Mouse (Mus musculus) liver, adult 2 months (tissue): ENCODE results near the gene Fsip1. TPM values are rescaled to one million over a fixed set of nuclear protein-coding genes. Genes with fewer than 3 reads are reported as not detected.
"Not testable (repeated sequence)": the region's sequence is repeated elsewhere in the genome, so short reads cannot be mapped to it uniquely, and the experiment has no call there.

Experiments used
- DNase-seq: peaks from one replicate; pipeline ENCODE4 v3.0.0-alpha.2; 2011; ENCODE audit warnings: low read depth, low spot score; ENCODE audit errors: extremely low read depth
- H3K27ac ChIP-seq: fragments of 200-500 bp; replicated peaks from 2 replicates; pipeline ENCODE4 v1.5.1; 2012; ENCODE audit warnings: low read depth, mild to moderate bottlenecking, control low read depth, inconsistent platforms, low read length; ENCODE audit not compliant: insufficient read depth
- H3K27me3 ChIP-seq: fragments of 200-500 bp; 2 replicates; pipeline ENCODE4 v1.6.1; 2012; ENCODE audit warnings: mild to moderate bottlenecking, moderate library complexity, low read length, inconsistent platforms; ENCODE audit not compliant: control insufficient read depth, insufficient read depth
- H3K36me3 ChIP-seq: fragments of 200-500 bp; 2 replicates; pipeline ENCODE4 v1.6.1; 2012; ENCODE audit warnings: low read length, inconsistent platforms; ENCODE audit not compliant: control insufficient read depth, insufficient read depth
- H3K4me1 ChIP-seq: fragments of 200-500 bp; 2 replicates; pipeline ENCODE4 v1.6.1; 2011; ENCODE audit warnings: low read length; ENCODE audit not compliant: control insufficient read depth, insufficient read depth
- H3K4me3 ChIP-seq: fragments of 200-500 bp; 2 replicates; pipeline ENCODE4 v1.5.1; 2011; ENCODE audit warnings: low read depth, mild to moderate bottlenecking, control low read depth, low read length, moderate library complexity; ENCODE audit not compliant: insufficient read depth
- H3K79me2 ChIP-seq: fragments of 200-500 bp; 2 replicates; pipeline ENCODE4 v1.6.1; 2012; ENCODE audit warnings: inconsistent platforms, mild to moderate bottlenecking, low read length, moderate library complexity; ENCODE audit not compliant: control insufficient read depth, insufficient read depth
- H3K9ac ChIP-seq: fragments of 200-500 bp; 2 replicates; pipeline ENCODE4 v1.6.1; 2012; ENCODE audit warnings: low read depth, mild to moderate bottlenecking, control low read depth, inconsistent platforms, low read length
- CTCF ChIP-seq: fragments of 200-500 bp; IDR thresholded peaks from 2 replicates; pipeline ENCODE4 v1.5.1; 2011; ENCODE audit warnings: low read depth, low read length, control low read depth
- POLR2A ChIP-seq: fragments of 200-500 bp; IDR thresholded peaks from 2 replicates; pipeline ENCODE4 v1.6.1; 2011; ENCODE audit warnings: low read length, control low read depth; ENCODE audit not compliant: insufficient read depth; ENCODE audit errors: extremely low read depth
- WGBS: fragments of 180-500 bp; shearing (Covaris S2); methylation state at CpG from one replicate; pipeline ENCODE4 v1.1.7; 2018; 5-methylcytosine and 5-hydroxymethylcytosine counted together
- polyA plus RNA-seq: library from polyadenylated mRNA; depleted of rRNA; stranded (reverse); fragments of >200 nt; gene quantifications from 2 replicates; pipeline ENCODE4 v1.2.3, GENCODE M21; 2012
- total RNA-seq: library from RNA; depleted of rRNA; stranded (reverse); fragments of >200 nt; gene quantifications from 2 replicates; pipeline ENCODE4 v1.2.3, GENCODE M21; 2014

Fsip1 gene
- total and polyA plus RNA-seq, 2 experiments = 0.05 to 0.09 TPM

DNA sequence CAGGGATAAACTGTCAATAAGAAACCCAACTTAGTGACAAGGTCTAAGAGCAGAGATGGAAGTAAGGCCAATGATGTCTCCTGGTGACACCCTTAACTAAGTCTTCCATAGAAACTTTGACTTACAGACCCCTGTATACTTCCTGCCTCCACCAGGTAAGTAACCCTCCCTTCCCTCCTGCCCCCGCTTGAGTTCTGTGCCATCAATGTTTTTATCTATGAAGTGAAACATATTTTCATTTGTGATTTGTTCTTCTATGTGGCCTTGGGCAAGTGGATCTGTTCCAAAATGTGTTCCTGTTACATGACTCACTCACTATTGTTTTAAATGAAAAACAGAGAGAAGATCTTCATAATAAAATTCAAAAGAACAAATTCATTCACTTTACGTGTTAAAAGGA lies 43.2 kb upstream of the Fsip1 start:
- Histone ChIP-seq H3K4me3 (no peak overlapping the region), H3K9ac (no peak overlapping the region), H3K4me1 (peaks cover 5% of the 10 kb centered on the region; the same call in 1 of the 2 replicates), H3K27me3 (no peaks in the 10 kb centered on the region), H3K79me2 (no peaks in the 10 kb centered on the region), H3K36me3 (no peaks in the 10 kb centered on the region), H3K27ac (no peak overlapping the region)
- WGBS = 83% methylated on average over 2 of the region's 2 CpGs
- DNase-seq = no peak
- TF ChIP-seq POLR2A = no peak
- no peak for TF ChIP-seq CTCF

- H3K9ac ChIP-seq = no peak overlapping the region
- H3K27me3 ChIP-seq = no peaks in the 10 kb centered on the region
- H3K27ac ChIP-seq = no peak overlapping the region
- no peak for DNase-seq
- H3K4me1 ChIP-seq = peaks cover 5% of the 10 kb centered on the region; the same call in 1 of the 2 replicates
- 92% methylated on average over 4 of the region's 4 CpGs for WGBS
- H3K4me3 ChIP-seq = no peak overlapping the region
- H3K36me3 ChIP-seq = no peaks in the 10 kb centered on the region
- no peaks in the 10 kb centered on the region for H3K79me2 ChIP-seq
- TF ChIP-seq POLR2A (no peak), CTCF (no peak)
These were observed 41.8 kb upstream of the Fsip1 start for GRCm38 (mm10) chr2:118298601-118299000.

- no peak overlapping the region for H3K9ac ChIP-seq
- H3K79me2 ChIP-seq = no peaks in the 10 kb centered on the region
- peaks cover 5% of the 10 kb centered on the region; the same call in 1 of the 2 replicates for H3K4me1 ChIP-seq
- no peaks in the 10 kb centered on the region for H3K27me3 ChIP-seq
- TF ChIP-seq CTCF (no peak), POLR2A (no peak)
- no peak overlapping the region for H3K27ac ChIP-seq
- WGBS = 85% methylated on average over 2 of the region's 2 CpGs
- H3K36me3 ChIP-seq = no peaks in the 10 kb centered on the region
- no peak overlapping the region for H3K4me3 ChIP-seq
- DNase-seq = no peak
These were observed 41.2 kb upstream of the Fsip1 start for GRCm38 (mm10) chr2:118297966-118298365.

DNA sequence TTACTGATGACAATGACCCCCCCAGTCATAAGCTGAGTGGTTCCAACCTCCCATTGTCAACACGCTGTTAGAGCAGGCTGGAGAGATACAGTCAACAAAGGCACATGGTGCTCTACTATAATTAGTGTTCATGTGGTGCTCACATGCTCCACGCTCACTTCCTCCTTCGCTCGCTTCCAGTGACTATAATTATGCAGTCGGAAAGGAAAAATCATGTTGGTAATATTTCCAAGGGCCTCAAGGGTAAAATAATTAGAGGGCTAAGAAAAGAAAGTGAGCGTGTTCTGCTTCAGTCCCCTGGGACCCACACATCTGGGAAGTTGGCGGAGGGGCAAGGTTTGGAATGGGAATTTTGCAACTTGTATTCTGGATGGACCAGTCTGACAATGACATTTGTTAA lies 38.7 kb upstream of the Fsip1 start:
- H3K4me3 ChIP-seq = no peak overlapping the region
- WGBS = 80% methylated on average over 7 of the region's 7 CpGs
- DNase-seq = no peak
- H3K27me3 ChIP-seq = no peaks in the 10 kb centered on the region
- H3K36me3 ChIP-seq = no peaks in the 10 kb centered on the region
- no peaks in the 10 kb centered on the region for H3K79me2 ChIP-seq
- no peak overlapping the region for H3K9ac ChIP-seq
- H3K27ac ChIP-seq = no peak overlapping the region
- TF ChIP-seq POLR2A = no peak
- no peak for TF ChIP-seq CTCF
- H3K4me1 ChIP-seq = no peaks in the 10 kb centered on the region

GRCm38 (mm10) chr2:118293583-118293982 lies 36.8 kb upstream of the Fsip1 start:
- TF ChIP-seq CTCF (no peak), POLR2A (no peak)
- no peak for DNase-seq
- WGBS = 95% methylated on average over 5 of the region's 5 CpGs
- no peak overlapping the region for H3K27ac ChIP-seq
- H3K4me1 ChIP-seq = no peaks in the 10 kb centered on the region
- H3K79me2 ChIP-seq = no peaks in the 10 kb centered on the region
- H3K9ac ChIP-seq = no peak overlapping the region
- H3K27me3 ChIP-seq = no peaks in the 10 kb centered on the region
- no peak overlapping the region for H3K4me3 ChIP-seq
- H3K36me3 ChIP-seq = no peaks in the 10 kb centered on the region

GRCm38 (mm10) chr2:118289066-118289460 lies 32.3 kb upstream of the Fsip1 start:
- H3K36me3 ChIP-seq, DNase-seq, H3K27ac ChIP-seq, H3K9ac ChIP-seq, H3K4me3 ChIP-seq, H3K79me2 ChIP-seq, H3K4me1 ChIP-seq, H3K27me3 ChIP-seq: not testable (repeated sequence)
- 91% methylated on average over 7 of the region's 7 CpGs for WGBS
